Mouse (Mus musculus) heart, postnatal 0 days (tissue): Measurements from ENCODE around the gene Pskh1.

Experiments used
- CTCF ChIP-seq: IDR thresholded peaks from 2 replicates; pipeline ENCODE4 v1.5.1; 2016; ENCODE audit warnings: antibody characterized with exemption, control low read depth, low read depth
- EP300 ChIP-seq: IDR thresholded peaks from 2 replicates; pipeline ENCODE4 v1.6.1; 2016; ENCODE audit warnings: antibody characterized with exemption, low read depth

DNA sequence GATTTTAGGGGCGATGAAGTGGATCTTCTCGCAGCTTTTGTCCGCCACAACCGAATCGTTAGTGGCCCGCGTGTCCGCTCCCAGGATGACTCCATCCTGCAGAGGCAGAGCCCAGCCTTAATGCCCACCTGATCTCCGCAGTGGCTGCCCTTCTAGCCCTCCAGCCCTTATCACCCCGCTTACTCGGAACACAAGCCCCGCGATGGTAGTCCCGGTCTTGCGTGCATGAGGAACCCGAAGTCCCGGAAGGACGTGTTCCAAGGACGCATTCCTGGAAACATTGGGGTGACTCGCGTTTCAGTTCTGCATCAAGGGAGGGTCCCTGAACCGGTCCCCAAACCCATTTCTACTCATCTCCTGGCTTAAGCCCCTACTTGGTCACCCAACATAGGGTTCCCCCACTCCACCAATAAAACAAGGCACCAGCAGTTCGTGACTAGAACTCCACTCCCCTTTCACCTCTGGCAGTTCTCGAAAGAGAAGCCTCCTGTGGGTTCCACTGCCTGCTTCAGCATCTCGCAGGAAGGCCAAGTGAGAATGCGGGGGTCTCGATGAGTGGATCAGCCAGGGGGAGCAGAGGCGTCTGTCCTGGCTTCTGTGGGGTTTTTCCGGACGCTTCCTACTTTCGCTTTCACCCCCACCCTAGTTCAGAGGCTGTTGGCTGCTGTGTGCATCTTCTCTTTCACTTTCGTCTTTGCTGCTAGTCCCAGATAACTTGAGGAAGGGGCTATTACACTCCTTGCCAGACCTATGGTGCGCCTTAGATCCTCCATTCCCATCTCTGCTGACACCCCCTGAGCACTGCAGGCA is 37.5 kb downstream of the Pskh1 start:
- TF ChIP-seq EP300: no peak
- TF ChIP-seq CTCF: no peak
